Mouse (Mus musculus) bone marrow macrophage, adult 2 months (primary cell): ENCODE results near the gene Rad1.

Source experiments
- CTCF ChIP-seq: IDR thresholded peaks from 2 replicates; pipeline ENCODE4 v1.5.1; 2012; ENCODE audit warnings: low read depth, mild to moderate bottlenecking, low read length, moderate library complexity
- POLR2A ChIP-seq: IDR thresholded peaks from 2 replicates; pipeline ENCODE4 v1.6.1; 2012; ENCODE audit warnings: mild to moderate bottlenecking, low read depth, low read length, borderline replicate concordance

GRCm38 (mm10) chr15:10500035-10500434 lies 14.2 kb downstream of the Rad1 start:
- TF ChIP-seq CTCF, result no peak
- TF ChIP-seq POLR2A, result no peak
